Mouse (Mus musculus) cerebellum, postnatal 14 days (tissue): ENCODE measurements at regions not wholly inside any gene's neighbourhood (a gene's known extent, or its start where the extent isn't known, plus 50 kb on each side); places are given as distances from the start of the nearest gene placed in this dataset.
A peak's percentile ranks its signal among the peaks of the same experiment; 100 is the strongest.

Experiments used
- DNase-seq, 2 experiments: peaks; one replicate each; pipeline ENCODE4 v3.0.0; 2021; ENCODE audit warnings: mixed read lengths in 2 of 2

GRCm38 (mm10) chr6:51362475-51363226 is 69.8 kb upstream of the Nfe2l3 start:
- DNase-seq = peak; percentile 83 to 90

DNA sequence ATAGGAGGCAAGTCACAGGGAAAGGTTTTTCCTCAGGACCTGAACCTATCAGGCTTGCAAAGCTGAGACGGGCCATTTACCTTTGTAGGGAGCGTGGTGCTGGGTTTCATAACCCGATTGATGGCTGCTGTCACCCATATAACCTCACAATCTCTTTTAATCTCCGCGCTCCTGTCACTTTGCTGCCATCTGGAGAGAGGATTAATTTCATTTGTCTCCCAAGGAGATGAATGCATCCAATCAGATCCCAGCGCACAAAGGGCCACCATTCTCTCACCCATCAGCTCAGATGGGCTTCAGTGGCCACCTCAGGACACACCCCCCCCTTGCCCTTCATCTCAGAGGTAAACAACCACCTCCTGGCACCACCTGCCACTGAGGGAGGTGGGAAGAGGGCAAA is 67.7 kb upstream of the Nfe2l3 start:
- DNase-seq = no peak

GRCm38 (mm10) chr6:51369771-51370170 is 62.7 kb upstream of the Nfe2l3 start:
- DNase-seq = no peak

DNA sequence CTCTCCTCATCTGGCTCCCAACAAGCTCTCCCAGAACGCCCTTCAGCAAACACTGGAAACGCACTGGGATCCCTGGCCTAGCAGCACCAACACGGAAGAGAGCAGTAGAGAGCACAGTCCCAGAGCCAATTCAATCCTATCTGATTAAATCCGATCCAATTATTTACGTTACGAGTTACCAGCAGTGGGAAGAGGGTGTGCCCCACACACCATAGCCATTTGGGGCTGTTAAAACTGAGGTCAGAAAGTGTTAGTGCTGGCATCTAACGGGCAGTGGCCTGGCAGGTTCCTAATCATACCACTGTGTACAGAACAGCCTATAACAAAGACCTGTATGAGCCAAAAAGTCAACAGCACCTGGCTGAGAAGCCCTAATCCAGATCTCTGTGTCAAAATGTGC is 60.1 kb upstream of the Nfe2l3 start:
- no peak for DNase-seq

GRCm38 (mm10) chr6:51378436-51378835 is 54.0 kb upstream of the Nfe2l3 start:
- DNase-seq = peak in 1 of 2 experiments; percentile 33

DNA sequence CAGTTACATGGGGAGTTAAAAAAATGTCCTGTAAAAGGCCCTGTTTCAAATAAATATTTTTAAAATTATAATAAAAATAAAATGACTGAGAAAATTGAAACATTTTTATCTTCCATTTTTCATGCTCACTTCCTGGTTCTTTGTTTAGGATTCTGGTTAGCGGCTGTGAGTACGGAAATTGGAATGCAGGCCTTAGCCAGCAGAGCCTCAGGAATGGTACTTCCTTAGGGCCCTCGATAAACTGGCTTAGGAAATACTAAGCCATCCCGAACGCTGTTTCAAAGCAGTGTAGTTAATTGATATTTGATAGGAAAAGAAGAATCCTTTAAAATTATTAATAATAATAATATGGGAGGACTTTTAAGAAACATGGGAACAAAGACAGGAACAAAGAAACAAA is 53.4 kb upstream of the Nfe2l3 start:
- no peak for DNase-seq

- DNase-seq = peak; percentile 74 to 79
Measured at GRCm38 (mm10) chr6:51379560-51380274, 52.8 kb upstream of the Nfe2l3 start.

- DNase-seq = peak in 1 of 2 experiments; percentile 12
Measured at GRCm38 (mm10) chr6:51380275-51380575, 52.2 kb upstream of the Nfe2l3 start.

DNA sequence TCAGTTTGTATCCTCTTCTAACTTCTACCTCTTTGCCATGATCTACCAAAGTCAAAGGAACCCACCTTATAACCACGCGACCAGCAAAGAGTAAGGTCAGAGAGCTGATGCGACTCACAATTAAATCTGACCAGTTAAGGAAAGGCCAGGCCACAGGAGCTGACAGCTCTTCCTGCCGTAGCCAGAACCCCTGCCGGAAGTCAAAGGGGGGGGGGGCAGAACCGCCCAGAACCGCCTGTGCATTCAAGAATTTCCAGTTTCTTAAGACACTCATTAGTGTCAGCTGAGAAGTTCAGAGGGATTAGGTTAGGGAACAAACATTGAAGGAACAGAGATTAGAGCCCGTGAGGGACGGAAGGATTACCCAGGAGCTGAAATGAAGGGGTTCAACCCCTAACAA is 51.0 kb upstream of the Nfe2l3 start:
- DNase-seq = no peak
